Mouse (Mus musculus) stomach, embryonic 16.5 days (tissue): Measurements from ENCODE around the gene Axl. TPM values are rescaled to one million over a fixed set of nuclear protein-coding genes. Genes with fewer than 3 reads are reported as not detected.
A peak's percentile ranks its signal among the peaks of the same experiment; 100 is the strongest.

Experiments used
- ATAC-seq: fragments of 200-750 bp; cut with Nextera tagmentation; 2 replicates; pipeline ENCODE4 v1.8.0; 2017; ENCODE audit warnings: moderate number of reproducible peaks, moderate TSS enrichment; ENCODE audit not compliant: insufficient read depth, low FRiP score
- H3K27ac ChIP-seq: fragments of 300-500 bp; sonication (generic); 2 replicates; pipeline ENCODE4 v1.5.1; 2014; ENCODE audit warnings: low read length
- H3K27me3 ChIP-seq: fragments of 300-500 bp; sonication (generic); 2 replicates; pipeline ENCODE4 v1.6.1; 2014; ENCODE audit warnings: low read length, control low read depth, mixed read lengths; ENCODE audit not compliant: control insufficient read depth, insufficient read depth
- H3K36me3 ChIP-seq: fragments of 300-500 bp; sonication (generic); 2 replicates; pipeline ENCODE4 v1.6.1; 2014; ENCODE audit warnings: low read length; ENCODE audit not compliant: control insufficient read depth, insufficient read depth
- H3K4me1 ChIP-seq: fragments of 300-500 bp; sonication (generic); 2 replicates; pipeline ENCODE4 v1.6.1; 2014; ENCODE audit warnings: low read length, control low read depth, mixed read lengths; ENCODE audit not compliant: control insufficient read depth, insufficient read depth
- H3K4me2 ChIP-seq: fragments of 300-500 bp; sonication (generic); 2 replicates; pipeline ENCODE4 v1.6.1; 2014; ENCODE audit warnings: low read depth, low read length, mixed read lengths
- H3K4me3 ChIP-seq: fragments of 300-500 bp; sonication (generic); replicated peaks from 2 replicates; pipeline ENCODE4 v1.5.1; 2014; ENCODE audit warnings: mild to moderate bottlenecking, low read length
- H3K9ac ChIP-seq: fragments of 300-500 bp; sonication (generic); 2 replicates; pipeline ENCODE4 v1.6.1; 2014; ENCODE audit warnings: low read length
- H3K9me3 ChIP-seq: fragments of 300-500 bp; sonication (generic); replicated peaks from 2 replicates; pipeline ENCODE4 v1.6.1; 2016; ENCODE audit warnings: low read length, control low read depth; ENCODE audit not compliant: control insufficient read depth
- WGBS: fragments of 180-500 bp; shearing (Covaris S2); extraction: QIAGEN DNeasy Blood & Tissue Kit; methylation state at CpG from one replicate; pipeline ENCODE4 v1.1.7; 2014; 5-methylcytosine and 5-hydroxymethylcytosine counted together
- polyA plus RNA-seq: library from polyadenylated mRNA; unstranded; fragments of >200 nt; fragmentation: Nextera tagmentation; extraction: Ambion mirVana; gene quantifications from 2 replicates; pipeline ENCODE4 v1.2.1, GENCODE M21; 2015

Gene Axl
- polyA plus RNA-seq, 1 experiment from 2014 or later, result 85.1 TPM

GRCm38 (mm10) chr7:25785752-25786151 lies 2.8 kb downstream of the Axl start:
- ATAC-seq, result no peak
- no peak overlapping the region; the same call in 1 of the 2 replicates for H3K9ac ChIP-seq

DNA sequence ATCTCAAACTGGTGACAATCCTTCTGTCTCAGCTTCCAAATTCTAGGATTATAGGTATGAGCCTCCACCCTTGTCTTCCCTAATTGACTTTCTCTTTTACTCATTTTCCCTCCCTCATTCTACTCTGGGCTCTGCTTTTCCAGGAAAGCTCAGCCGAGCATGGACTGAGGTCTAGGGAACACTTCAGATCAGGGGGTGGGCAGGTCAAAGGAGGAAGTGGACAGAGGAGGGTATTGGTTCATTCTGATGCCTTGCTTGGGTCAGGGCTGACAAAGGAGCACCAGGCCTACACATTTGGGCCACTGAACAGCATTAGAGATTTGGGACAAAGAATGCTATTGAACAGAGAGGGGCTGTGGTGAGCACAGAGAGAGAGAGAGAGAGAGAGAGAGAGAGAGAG lies 3.7 kb downstream of the Axl start:
- H3K4me1 ChIP-seq, result peaks cover 34% of the 10 kb centered on the region
- H3K27ac ChIP-seq, result no peak overlapping the region
- H3K9ac ChIP-seq, result no peak overlapping the region
- H3K4me3 ChIP-seq, result no peak overlapping the region
- ATAC-seq, result no peak
- H3K27me3 ChIP-seq, result no peaks in the 10 kb centered on the region
- no peaks in the 10 kb centered on the region for H3K9me3 ChIP-seq
- WGBS, result 50% methylated on average over 1 of the region's 1 CpGs
- H3K4me2 ChIP-seq, result no peak overlapping the region
- H3K36me3 ChIP-seq, result 0 out of 2 replicates have a peak, but pooled peaks cover 5% of the 10 kb centered on the region

More at GRCm38 (mm10) chr7:25785752-25786151, 2.8 kb downstream of the Axl start:
- WGBS, result 53% methylated on average over 4 of the region's 4 CpGs
- Histone ChIP-seq H3K4me2 (no peak overlapping the region), H3K27me3 (no peaks in the 10 kb centered on the region), H3K36me3 (0 out of 2 replicates have a peak, but pooled peaks cover 5% of the 10 kb centered on the region), H3K27ac (no peak overlapping the region), H3K4me3 (no peak overlapping the region), H3K4me1 (peaks cover 35% of the 10 kb centered on the region), H3K9me3 (no peaks in the 10 kb centered on the region)

DNA sequence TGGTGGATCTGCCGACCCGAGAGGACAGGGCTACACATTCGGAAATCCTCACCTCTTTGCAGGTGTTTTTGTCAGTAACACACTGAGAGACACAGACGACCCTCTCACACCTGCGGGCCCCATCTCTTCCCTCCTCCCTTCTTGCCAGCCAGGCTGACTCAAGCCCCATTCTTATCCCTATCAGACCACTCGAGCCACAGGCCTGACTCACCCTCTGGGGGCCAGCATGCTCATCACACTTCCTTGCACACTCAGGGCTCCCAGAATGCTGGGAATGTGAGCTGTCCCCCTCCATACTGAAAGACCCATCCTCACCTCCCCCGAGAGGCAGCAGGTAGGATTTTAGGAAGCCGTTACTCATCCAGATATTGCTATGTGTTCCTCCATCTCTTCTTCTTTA lies 4.8 kb downstream of the Axl start:
- no peak overlapping the region for H3K9ac ChIP-seq
- H3K4me2 ChIP-seq, result no peak overlapping the region
- H3K27me3 ChIP-seq, result no peaks in the 10 kb centered on the region
- no peaks in the 10 kb centered on the region for H3K9me3 ChIP-seq
- H3K36me3 ChIP-seq, result peaks cover 6% of the 10 kb centered on the region; the same call in 1 of the 2 replicates
- peaks cover 28% of the 10 kb centered on the region for H3K4me1 ChIP-seq
- WGBS, result 53% methylated on average over 8 of the region's 8 CpGs
- no peak for ATAC-seq
- no peak overlapping the region for H3K4me3 ChIP-seq
- no peak overlapping the region for H3K27ac ChIP-seq

DNA sequence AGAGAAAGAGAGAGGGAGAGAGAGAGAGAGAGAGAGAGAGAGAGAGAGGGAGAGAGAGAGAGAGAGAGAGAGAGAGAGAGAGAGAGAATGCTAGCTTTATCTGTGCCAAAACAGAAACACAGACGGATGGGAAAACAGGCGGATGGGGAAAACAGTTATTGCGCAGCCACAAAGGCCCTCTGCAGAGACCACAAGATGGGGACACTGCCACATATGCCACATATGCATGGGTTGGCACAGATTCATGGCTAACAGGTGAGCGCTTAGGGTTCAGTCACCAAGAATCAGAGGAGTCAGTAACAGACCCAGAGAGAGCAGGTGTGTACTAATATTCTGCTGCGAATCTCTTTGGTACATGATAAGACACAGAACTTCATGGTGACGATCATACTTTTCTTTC lies 5.8 kb downstream of the Axl start:
- peak overlapping the region; percentile 68 for H3K27ac ChIP-seq
- H3K27me3 ChIP-seq, result no peaks in the 10 kb centered on the region
- no peak overlapping the region for H3K4me3 ChIP-seq
- H3K9me3 ChIP-seq, result no peaks in the 10 kb centered on the region
- peak overlapping the region; percentile 65; the same call in 1 of the 2 replicates for H3K4me2 ChIP-seq
- ATAC-seq, result no peak
- no peak overlapping the region for H3K9ac ChIP-seq
- H3K36me3 ChIP-seq, result peaks cover 15% of the 10 kb centered on the region
- H3K4me1 ChIP-seq, result peaks cover 28% of the 10 kb centered on the region
- WGBS, result 59% methylated on average over 6 of the region's 6 CpGs

GRCm38 (mm10) chr7:25781937-25782610 lies 6.4 kb downstream of the Axl start:
- ATAC-seq, result peak; percentile 81
- Histone ChIP-seq H3K9ac (peak overlapping the region; percentile 68), H3K36me3 (peaks cover 15% of the 10 kb centered on the region), H3K4me1 (peaks cover 23% of the 10 kb centered on the region), H3K9me3 (no peaks in the 10 kb centered on the region), H3K4me3 (peak overlapping the region; percentile 35), H3K27me3 (no peaks in the 10 kb centered on the region), H3K4me2 (peak overlapping the region; percentile 65), H3K27ac (peak overlapping the region; percentile 90)
- WGBS, result 22% methylated on average over 11 of the region's 11 CpGs

DNA sequence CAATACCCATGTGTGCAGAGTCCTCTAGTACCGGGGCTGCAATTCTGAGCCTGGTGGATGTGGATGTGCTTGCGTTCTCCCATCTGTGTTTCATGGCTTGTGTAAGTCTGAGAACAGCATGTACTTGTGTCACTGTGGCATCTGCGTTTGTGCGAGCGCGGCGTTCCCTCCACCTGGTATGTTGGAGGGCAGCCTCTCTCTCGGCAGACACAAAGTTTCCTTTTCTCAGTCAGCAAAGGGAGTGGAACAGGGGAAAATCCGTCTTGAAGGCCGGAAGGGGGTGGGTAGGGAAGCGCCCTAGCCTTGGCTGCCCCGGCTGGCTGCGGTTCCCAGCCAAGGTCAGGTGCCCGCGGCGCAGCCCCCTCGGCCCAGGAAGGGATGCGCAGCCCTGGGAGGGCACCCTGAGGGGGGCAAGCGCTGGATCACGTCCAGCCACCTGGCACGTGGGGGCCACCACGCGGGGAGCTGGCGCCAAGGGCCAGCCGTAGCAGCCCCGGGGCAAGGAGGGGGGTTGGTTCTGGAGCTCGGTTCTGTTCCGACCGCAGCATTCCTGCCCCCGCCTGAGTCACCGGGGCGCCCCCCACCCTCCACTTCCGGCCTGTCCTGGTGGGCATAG lies 7.1 kb downstream of the Axl start:
- 11% methylated on average over 33 of the region's 33 CpGs for WGBS
- Histone ChIP-seq H3K9me3 (no peaks in the 10 kb centered on the region), H3K27me3 (no peaks in the 10 kb centered on the region), H3K4me3 (peak overlapping the region; percentile 35), H3K4me2 (peak overlapping the region; percentile 65), H3K36me3 (peaks cover 19% of the 10 kb centered on the region), H3K4me1 (peaks cover 20% of the 10 kb centered on the region), H3K9ac (peak overlapping the region; percentile 68), H3K27ac (peak overlapping the region; percentile 90)
- peak; percentile 32; the same call in 1 of the 2 replicates for ATAC-seq

DNA sequence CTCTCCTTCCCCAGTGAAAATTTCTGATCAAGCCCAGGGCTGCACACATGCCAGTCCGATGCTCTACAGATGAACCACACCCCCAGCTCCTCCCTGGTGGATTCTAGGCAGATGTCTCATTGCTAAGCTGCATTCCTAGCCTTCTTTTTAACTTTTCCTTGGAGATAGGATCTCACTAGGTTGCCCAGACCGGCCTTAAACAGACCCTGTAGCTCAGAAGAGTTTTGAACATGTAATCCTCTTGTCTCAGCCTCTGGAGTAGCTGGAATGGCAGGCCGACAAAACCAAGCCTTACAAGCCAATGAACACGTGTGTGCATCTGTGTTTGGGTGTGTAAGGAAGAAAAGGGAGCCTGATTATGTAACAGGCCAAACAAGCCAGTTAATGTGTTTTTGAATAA lies 7.8 kb downstream of the Axl start:
- H3K27me3 ChIP-seq, result no peaks in the 10 kb centered on the region
- no peaks in the 10 kb centered on the region for H3K9me3 ChIP-seq
- H3K9ac ChIP-seq, result no peak overlapping the region
- peaks cover 20% of the 10 kb centered on the region for H3K4me1 ChIP-seq
- H3K27ac ChIP-seq, result peak overlapping the region; percentile 90
- peaks cover 18% of the 10 kb centered on the region for H3K36me3 ChIP-seq
- H3K4me2 ChIP-seq, result no peak overlapping the region
- WGBS, result 44% methylated on average over 4 of the region's 4 CpGs
- H3K4me3 ChIP-seq, result no peak overlapping the region
- ATAC-seq, result no peak

GRCm38 (mm10) chr7:25780021-25780420 lies 8.5 kb downstream of the Axl start:
- peaks cover 16% of the 10 kb centered on the region for H3K36me3 ChIP-seq

DNA sequence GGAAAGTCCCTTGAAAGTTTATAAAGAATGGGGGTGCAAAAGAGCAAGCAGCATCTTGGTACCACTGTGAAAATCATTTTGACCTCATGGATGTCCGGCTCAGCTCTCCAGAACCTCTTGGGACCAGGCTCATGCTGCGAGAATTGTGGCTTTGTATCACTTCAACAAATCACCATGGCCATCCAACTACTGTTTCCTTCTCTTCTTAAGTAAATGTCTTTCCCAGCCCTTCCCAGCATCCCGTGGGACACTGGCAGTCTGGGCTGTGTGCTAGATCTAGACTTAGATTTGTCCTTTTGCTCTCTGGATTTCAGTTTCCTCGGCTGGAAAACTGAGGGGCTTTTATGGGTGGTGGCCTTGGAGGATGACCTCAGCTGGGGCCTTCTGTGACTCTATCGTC lies 20.3 kb downstream of the Axl start:
- H3K4me2 ChIP-seq, result no peak overlapping the region
- peaks cover 17% of the 10 kb centered on the region for H3K36me3 ChIP-seq
- 86% methylated on average over 5 of the region's 5 CpGs for WGBS
- H3K9me3 ChIP-seq, result no peaks in the 10 kb centered on the region
- H3K27ac ChIP-seq, result no peak overlapping the region
- no peak for ATAC-seq
- no peaks in the 10 kb centered on the region for H3K4me1 ChIP-seq
- H3K27me3 ChIP-seq, result no peaks in the 10 kb centered on the region
- no peak overlapping the region for H3K4me3 ChIP-seq
- no peak overlapping the region for H3K9ac ChIP-seq

More at GRCm38 (mm10) chr7:25780021-25780420, 8.5 kb downstream of the Axl start:
- 82% methylated on average over 5 of the region's 5 CpGs for WGBS
- H3K4me3 ChIP-seq, result no peak overlapping the region
- no peaks in the 10 kb centered on the region for H3K27me3 ChIP-seq
- H3K9ac ChIP-seq, result no peak overlapping the region
- peaks cover 20% of the 10 kb centered on the region for H3K4me1 ChIP-seq
- H3K9me3 ChIP-seq, result no peaks in the 10 kb centered on the region
- no peak for ATAC-seq
- H3K27ac ChIP-seq, result no peak overlapping the region
- H3K4me2 ChIP-seq, result no peak overlapping the region
